Mouse (Mus musculus) neural tube, embryonic 15.5 days (tissue): ENCODE measurements at regions not wholly inside any gene's neighbourhood (a gene's known extent, or its start where the extent isn't known, plus 50 kb on each side); places are given as distances from the start of the nearest gene placed in this dataset.

Source experiments
- ATAC-seq: fragments of 200-750 bp; cut with Nextera tagmentation; 2 replicates; pipeline ENCODE4 v1.8.0; 2017; ENCODE audit warnings: mild to moderate bottlenecking, moderate TSS enrichment, moderate library complexity; ENCODE audit not compliant: low FRiP score
- H3K27ac ChIP-seq: fragments of 300-500 bp; sonication (generic); replicated peaks from 2 replicates; pipeline ENCODE4 v1.5.1; 2015; ENCODE audit warnings: mild to moderate bottlenecking, inconsistent platforms
- H3K27me3 ChIP-seq: fragments of 300-500 bp; sonication (generic); replicated peaks from 2 replicates; pipeline ENCODE4 v1.6.1; 2015; ENCODE audit warnings: inconsistent platforms
- H3K36me3 ChIP-seq: fragments of 300-500 bp; sonication (generic); 2 replicates; pipeline ENCODE4 v1.6.1; 2015; ENCODE audit warnings: inconsistent platforms
- H3K4me1 ChIP-seq: fragments of 300-500 bp; sonication (generic); 2 replicates; pipeline ENCODE4 v1.6.1; 2015; ENCODE audit warnings: inconsistent platforms
- H3K4me2 ChIP-seq: fragments of 300-500 bp; sonication (generic); 2 replicates; pipeline ENCODE4 v1.6.1; 2015; ENCODE audit warnings: inconsistent platforms, mild to moderate bottlenecking, moderate library complexity
- H3K4me3 ChIP-seq: fragments of 300-500 bp; sonication (generic); replicated peaks from 2 replicates; pipeline ENCODE4 v1.5.1; 2015; ENCODE audit warnings: mild to moderate bottlenecking, inconsistent platforms
- H3K9ac ChIP-seq: fragments of 300-500 bp; sonication (generic); replicated peaks from 2 replicates; pipeline ENCODE4 v1.6.1; 2015; ENCODE audit warnings: mild to moderate bottlenecking, inconsistent platforms
- H3K9me3 ChIP-seq: fragments of 300-500 bp; sonication (generic); replicated peaks from 2 replicates; pipeline ENCODE4 v1.6.1; 2016; ENCODE audit warnings: inconsistent platforms
- WGBS: fragments of 180-500 bp; shearing (Covaris S2); methylation state at CpG from one replicate; pipeline ENCODE4 v1.1.7; 2015; ENCODE audit warnings: mixed read lengths; 5-methylcytosine and 5-hydroxymethylcytosine counted together

- ATAC-seq: no peak
- no peaks in the 10 kb centered on the region for H3K27me3 ChIP-seq
- no peak overlapping the region for H3K27ac ChIP-seq
- no peaks in the 10 kb centered on the region for H3K36me3 ChIP-seq
- no peaks in the 10 kb centered on the region for H3K4me1 ChIP-seq
- WGBS: 68% methylated on average over 6 of the region's 6 CpGs
- no peak overlapping the region for H3K9ac ChIP-seq
- H3K9me3 ChIP-seq: no peaks in the 10 kb centered on the region
- no peak overlapping the region for H3K4me3 ChIP-seq
- no peak overlapping the region for H3K4me2 ChIP-seq
These were observed 514.5 kb upstream of the Mpdz start for GRCm38 (mm10) chr4:81956926-81957694.

GRCm38 (mm10) chr4:81953023-81953422, 510.4 kb upstream of the Mpdz start:
- Histone ChIP-seq H3K4me1 (no peaks in the 10 kb centered on the region), H3K4me2 (no peak overlapping the region), H3K9me3 (no peaks in the 10 kb centered on the region), H3K9ac (no peak overlapping the region), H3K27ac (no peak overlapping the region), H3K27me3 (no peaks in the 10 kb centered on the region), H3K4me3 (no peak overlapping the region), H3K36me3 (no peaks in the 10 kb centered on the region)
- ATAC-seq: no peak
- 67% methylated on average over 4 of the region's 4 CpGs for WGBS

- Histone ChIP-seq H3K27me3 (no peaks in the 10 kb centered on the region), H3K9ac (no peak overlapping the region), H3K36me3 (no peaks in the 10 kb centered on the region), H3K4me2 (no peak overlapping the region), H3K4me1 (0 out of 2 replicates have a peak, but pooled peaks cover 3% of the 10 kb centered on the region), H3K9me3 (no peaks in the 10 kb centered on the region), H3K27ac (no peak overlapping the region; the same call in 1 of the 2 replicates), H3K4me3 (no peak overlapping the region)
- WGBS: 48% methylated on average over 5 of the region's 5 CpGs
- ATAC-seq: no peak
These were observed 494.8 kb upstream of the Mpdz start for GRCm38 (mm10) chr4:81937384-81937783.

- H3K4me3 ChIP-seq: no peak overlapping the region
- WGBS: 78% methylated on average over 1 of the region's 1 CpGs
These were observed 488.3 kb upstream of the Mpdz start for GRCm38 (mm10) chr4:81930956-81931355.

GRCm38 (mm10) chr4:81928581-81929244, 486.1 kb upstream of the Mpdz start:
- no peak for ATAC-seq
- no peaks in the 10 kb centered on the region for H3K9me3 ChIP-seq
- 45% methylated on average over 9 of the region's 9 CpGs for WGBS

More at GRCm38 (mm10) chr4:81930956-81931355, 488.3 kb upstream of the Mpdz start:
- Histone ChIP-seq H3K9me3 (no peaks in the 10 kb centered on the region), H3K27ac (no peak overlapping the region), H3K9ac (no peak overlapping the region), H3K27me3 (no peaks in the 10 kb centered on the region), H3K4me2 (no peak overlapping the region), H3K4me1 (no peaks in the 10 kb centered on the region), H3K36me3 (no peaks in the 10 kb centered on the region)
- no peak for ATAC-seq

GRCm38 (mm10) chr4:81927176-81927714, 484.6 kb upstream of the Mpdz start:
- Histone ChIP-seq H3K27ac (no peak overlapping the region), H3K4me2 (no peak overlapping the region), H3K4me3 (no peak overlapping the region), H3K9ac (no peak overlapping the region), H3K9me3 (no peaks in the 10 kb centered on the region), H3K4me1 (no peaks in the 10 kb centered on the region), H3K36me3 (no peaks in the 10 kb centered on the region), H3K27me3 (no peaks in the 10 kb centered on the region)
- 83% methylated on average over 2 of the region's 2 CpGs for WGBS
- ATAC-seq: no peak

More at GRCm38 (mm10) chr4:81928581-81929244, 486.1 kb upstream of the Mpdz start:
- Histone ChIP-seq H3K36me3 (no peaks in the 10 kb centered on the region), H3K27me3 (no peaks in the 10 kb centered on the region), H3K4me1 (no peaks in the 10 kb centered on the region), H3K4me3 (no peak overlapping the region), H3K4me2 (no peak overlapping the region), H3K27ac (no peak overlapping the region), H3K9ac (no peak overlapping the region)

GRCm38 (mm10) chr4:81926662-81927141, 484.1 kb upstream of the Mpdz start:
- H3K36me3 ChIP-seq: no peaks in the 10 kb centered on the region
- WGBS: 74% methylated on average over 6 of the region's 6 CpGs
- no peaks in the 10 kb centered on the region for H3K9me3 ChIP-seq
- H3K27me3 ChIP-seq: no peaks in the 10 kb centered on the region
- no peak overlapping the region for H3K4me3 ChIP-seq
- no peak overlapping the region for H3K27ac ChIP-seq
- ATAC-seq: no peak
- no peak overlapping the region for H3K4me2 ChIP-seq
- no peak overlapping the region for H3K9ac ChIP-seq
- no peaks in the 10 kb centered on the region for H3K4me1 ChIP-seq

GRCm38 (mm10) chr4:81925611-81926010, 483.0 kb upstream of the Mpdz start:
- H3K9me3 ChIP-seq: no peaks in the 10 kb centered on the region
- no peak overlapping the region for H3K4me3 ChIP-seq
- no peak for ATAC-seq
- H3K4me2 ChIP-seq: no peak overlapping the region
- no peaks in the 10 kb centered on the region for H3K4me1 ChIP-seq
- no peaks in the 10 kb centered on the region for H3K36me3 ChIP-seq
- H3K9ac ChIP-seq: no peak overlapping the region
- no peaks in the 10 kb centered on the region for H3K27me3 ChIP-seq
- 82% methylated on average over 2 of the region's 2 CpGs for WGBS
- H3K27ac ChIP-seq: no peak overlapping the region

- H3K4me1 ChIP-seq: no peaks in the 10 kb centered on the region
- H3K4me2 ChIP-seq: no peak overlapping the region
- no peaks in the 10 kb centered on the region for H3K36me3 ChIP-seq
- no peak overlapping the region for H3K4me3 ChIP-seq
- no peaks in the 10 kb centered on the region for H3K27me3 ChIP-seq
- H3K9me3 ChIP-seq: no peaks in the 10 kb centered on the region
- ATAC-seq: no peak
- no peak overlapping the region for H3K9ac ChIP-seq
- WGBS: 90% methylated on average over 1 of the region's 1 CpGs
- H3K27ac ChIP-seq: no peak overlapping the region
These were observed 481.5 kb upstream of the Mpdz start for GRCm38 (mm10) chr4:81924120-81924519.

GRCm38 (mm10) chr4:81922876-81923275, 480.3 kb upstream of the Mpdz start:
- Histone ChIP-seq H3K4me3 (no peak overlapping the region), H3K36me3 (no peaks in the 10 kb centered on the region), H3K4me2 (no peak overlapping the region), H3K4me1 (no peaks in the 10 kb centered on the region), H3K9me3 (no peaks in the 10 kb centered on the region), H3K9ac (no peak overlapping the region), H3K27me3 (no peaks in the 10 kb centered on the region), H3K27ac (no peak overlapping the region)
- ATAC-seq: no peak
- WGBS: 58% methylated on average over 3 of the region's 3 CpGs

GRCm38 (mm10) chr4:81914971-81915370, 472.4 kb upstream of the Mpdz start:
- H3K36me3 ChIP-seq: no peaks in the 10 kb centered on the region
- no peak for ATAC-seq
- WGBS: 92% methylated on average over 2 of the region's 2 CpGs
- no peak overlapping the region for H3K27ac ChIP-seq
- H3K4me2 ChIP-seq: no peak overlapping the region
- no peak overlapping the region for H3K9ac ChIP-seq
- no peaks in the 10 kb centered on the region for H3K9me3 ChIP-seq
- H3K4me1 ChIP-seq: no peaks in the 10 kb centered on the region
- no peak overlapping the region for H3K4me3 ChIP-seq
- no peaks in the 10 kb centered on the region for H3K27me3 ChIP-seq

- H3K27ac ChIP-seq: no peak overlapping the region
- no peak overlapping the region for H3K4me3 ChIP-seq
- H3K4me2 ChIP-seq: no peak overlapping the region
- ATAC-seq: no peak
- H3K9ac ChIP-seq: no peak overlapping the region
- no peaks in the 10 kb centered on the region for H3K4me1 ChIP-seq
- no peaks in the 10 kb centered on the region for H3K36me3 ChIP-seq
- no peaks in the 10 kb centered on the region for H3K9me3 ChIP-seq
- WGBS: 66% methylated on average over 10 of the region's 10 CpGs
- no peaks in the 10 kb centered on the region for H3K27me3 ChIP-seq
These were observed 470.7 kb upstream of the Mpdz start for GRCm38 (mm10) chr4:81913296-81913695.
